Mouse (Mus musculus): ENCODE measurements around the gene Olfr1279. TPM values are rescaled to one million over a fixed set of nuclear protein-coding genes. Genes with fewer than 3 reads are reported as not detected.

Olfr1279 gene
- polyA plus RNA-seq, 1 experiment from 2014 or later: not detected

Other genes with a start within 250 kb of the Olfr1279 start
- gene Gm13941, start 194.7 kb upstream of the Olfr1279 start, polyA plus RNA-seq (2014; fragmentation: Nextera tagmentation; extraction: Ambion mirVana): not detected in 2 replicates
- gene Gm15130, start 147.7 kb upstream of the Olfr1279 start, polyA plus RNA-seq (2014; fragmentation: Nextera tagmentation; extraction: Ambion mirVana): not detected in 2 replicates
- not detected in 2 replicates for gene 4930430A15Rik, start 71.0 kb upstream of the Olfr1279 start, polyA plus RNA-seq (2014; fragmentation: Nextera tagmentation; extraction: Ambion mirVana)
- gene Olfr1275, start 65.3 kb upstream of the Olfr1279 start, polyA plus RNA-seq (2014; fragmentation: Nextera tagmentation; extraction: Ambion mirVana): not detected in 2 replicates
- not detected in 2 replicates for gene Olfr1276, start 46.1 kb upstream of the Olfr1279 start, polyA plus RNA-seq (2014; fragmentation: Nextera tagmentation; extraction: Ambion mirVana)
- not detected in 2 replicates for gene Olfr1277, start 26.5 kb upstream of the Olfr1279 start, polyA plus RNA-seq (2014; fragmentation: Nextera tagmentation; extraction: Ambion mirVana)
- gene Olfr1278, start 10.5 kb upstream of the Olfr1279 start, polyA plus RNA-seq (2014; fragmentation: Nextera tagmentation; extraction: Ambion mirVana): not detected in 2 replicates
- gene Olfr1280, start 13.4 kb downstream of the Olfr1279 start, polyA plus RNA-seq (2014; fragmentation: Nextera tagmentation; extraction: Ambion mirVana): not detected in 2 replicates
- not detected in 2 replicates for gene Olfr1281, start 25.9 kb downstream of the Olfr1279 start, polyA plus RNA-seq (2014; fragmentation: Nextera tagmentation; extraction: Ambion mirVana)
- not detected in 2 replicates for gene Olfr1282, start 35.4 kb downstream of the Olfr1279 start, polyA plus RNA-seq (2014; fragmentation: Nextera tagmentation; extraction: Ambion mirVana)
- gene Olfr1283, start 66.2 kb downstream of the Olfr1279 start, polyA plus RNA-seq (2014; fragmentation: Nextera tagmentation; extraction: Ambion mirVana): not detected in 2 replicates
- gene Olfr1284, start 74.9 kb downstream of the Olfr1279 start, polyA plus RNA-seq (2014; fragmentation: Nextera tagmentation; extraction: Ambion mirVana): not detected in 2 replicates
- not detected in 2 replicates for gene Olfr1286, start 122.5 kb downstream of the Olfr1279 start, polyA plus RNA-seq (2014; fragmentation: Nextera tagmentation; extraction: Ambion mirVana)
- not detected in 2 replicates for gene Olfr1287, start 148.5 kb downstream of the Olfr1279 start, polyA plus RNA-seq (2014; fragmentation: Nextera tagmentation; extraction: Ambion mirVana)
- gene Olfr1288, start 173.5 kb downstream of the Olfr1279 start, polyA plus RNA-seq (2014; fragmentation: Nextera tagmentation; extraction: Ambion mirVana): not detected in 2 replicates
- not detected in 2 replicates for gene Olfr1289, start 180.2 kb downstream of the Olfr1279 start, polyA plus RNA-seq (2014; fragmentation: Nextera tagmentation; extraction: Ambion mirVana)
- not detected in 2 replicates for gene Olfr1290, start 193.2 kb downstream of the Olfr1279 start, polyA plus RNA-seq (2014; fragmentation: Nextera tagmentation; extraction: Ambion mirVana)
- gene Olfr1291-ps1, start 196.5 kb downstream of the Olfr1279 start, polyA plus RNA-seq (2014; fragmentation: Nextera tagmentation; extraction: Ambion mirVana): not detected in 2 replicates
- not detected in 2 replicates for gene Olfr1293-ps, start 224.6 kb downstream of the Olfr1279 start, polyA plus RNA-seq (2014; fragmentation: Nextera tagmentation; extraction: Ambion mirVana)
- gene Olfr1294, start 239.7 kb downstream of the Olfr1279 start, polyA plus RNA-seq (2014; fragmentation: Nextera tagmentation; extraction: Ambion mirVana): not detected in 2 replicates

Measured in neural tube, embryonic 14.5 days (tissue).